Mouse (Mus musculus): ENCODE measurements around the gene Mphosph6. TPM values are rescaled to one million over a fixed set of nuclear protein-coding genes. Genes with fewer than 3 reads are reported as not detected.

The Mphosph6 gene
- polyA plus RNA-seq (2016; fragmentation: Nextera tagmentation; extraction: Ambion mirVana), result 63.1 and 67.0 TPM in 2 replicates

DNA sequence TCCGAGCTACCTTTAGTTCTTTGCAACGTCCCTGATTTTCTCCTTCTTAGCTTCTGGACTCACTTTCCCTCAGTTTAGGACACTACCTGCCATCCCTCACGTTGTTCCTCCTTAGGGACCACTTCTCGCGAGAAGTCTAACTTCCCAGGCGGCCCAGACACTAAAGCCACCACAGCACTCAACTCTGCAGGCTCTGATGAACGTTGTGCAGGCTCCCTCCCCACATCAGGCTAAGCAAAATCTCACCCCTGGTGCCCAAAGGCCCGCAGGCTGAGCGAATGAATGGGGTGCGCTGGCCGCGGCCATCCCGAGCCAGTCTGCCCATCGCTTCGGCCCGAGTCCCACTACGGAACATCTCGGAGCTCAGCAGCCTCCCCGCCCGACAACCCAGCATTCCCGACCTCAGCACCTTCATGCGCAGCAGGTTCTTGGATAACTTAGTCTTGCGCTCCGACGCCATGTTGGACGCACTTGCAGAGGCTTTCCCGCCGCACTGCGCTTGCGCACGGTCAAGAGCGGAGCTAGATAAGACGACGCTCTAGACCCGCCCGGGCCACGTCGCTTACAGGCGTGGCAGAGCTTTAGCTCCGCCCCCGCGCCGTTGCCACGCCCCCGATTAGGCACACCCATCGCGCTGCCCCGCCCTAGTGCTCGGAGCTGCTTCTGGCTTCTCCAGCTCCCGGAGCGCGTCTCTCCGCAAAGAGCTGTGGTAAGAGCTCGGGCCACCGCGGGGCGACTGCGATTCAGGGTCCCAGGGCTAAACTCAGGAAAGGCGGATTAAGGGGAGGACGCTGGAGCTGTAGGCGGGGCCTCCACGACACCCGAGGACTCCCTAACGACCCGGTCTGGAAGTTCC, at the start of gene Mphosph6:
Gene Mphosph6 (minus strand): TSS at position 501 of the 856 bp plus-strand sequence.
- Histone ChIP-seq H3K36me3 (replicated peaks) (peaks cover 28% of the 10 kb centered on the region), H3K4me3 (peak within 1 kb of the TSS; percentile 82), H3K27ac (replicated peaks) (peak within 1 kb of the TSS; percentile 95), H3K9me3 (no peaks in the 10 kb centered on the region), H3K27me3 (replicated peaks; ENCODE audit: low read depth, poor library complexity, severe bottlenecking) (peaks cover 13% of the 10 kb centered on the region; the same call in 1 of the 2 replicates), H3K4me1 (peaks cover 22% of the 10 kb centered on the region)
- DNase-seq (ENCODE audit: low spot score), result peak; percentile 99
- under 1% methylated on average over 65 of the region's 65 CpGs for WGBS

GRCm38 (mm10) chr8:117850420-117850819, 48.7 kb upstream of the Mphosph6 start:
- Histone ChIP-seq H3K27ac (replicated peaks) (no peak overlapping the region), H3K4me3 (no peak overlapping the region), H3K9me3 (no peaks in the 10 kb centered on the region), H3K27me3 (replicated peaks; ENCODE audit: low read depth, poor library complexity, severe bottlenecking) (no peaks in the 10 kb centered on the region), H3K4me1 (peaks cover 6% of the 10 kb centered on the region), H3K36me3 (replicated peaks) (no peaks in the 10 kb centered on the region)
- no peak for DNase-seq (ENCODE audit: low spot score)
- 87% methylated on average over 10 of the region's 10 CpGs for WGBS

GRCm38 (mm10) chr8:117847865-117848264, 46.1 kb upstream of the Mphosph6 start:
- Histone ChIP-seq H3K27me3 (replicated peaks; ENCODE audit: low read depth, poor library complexity, severe bottlenecking) (no peaks in the 10 kb centered on the region), H3K9me3 (peaks cover 3% of the 10 kb centered on the region; the same call in 1 of the 2 replicates), H3K4me1 (no peaks in the 10 kb centered on the region), H3K27ac (replicated peaks) (no peak overlapping the region), H3K36me3 (replicated peaks) (no peaks in the 10 kb centered on the region), H3K4me3 (no peak overlapping the region)
- WGBS, result 87% methylated on average over 6 of the region's 6 CpGs
- DNase-seq (ENCODE audit: low spot score), result no peak

DNA sequence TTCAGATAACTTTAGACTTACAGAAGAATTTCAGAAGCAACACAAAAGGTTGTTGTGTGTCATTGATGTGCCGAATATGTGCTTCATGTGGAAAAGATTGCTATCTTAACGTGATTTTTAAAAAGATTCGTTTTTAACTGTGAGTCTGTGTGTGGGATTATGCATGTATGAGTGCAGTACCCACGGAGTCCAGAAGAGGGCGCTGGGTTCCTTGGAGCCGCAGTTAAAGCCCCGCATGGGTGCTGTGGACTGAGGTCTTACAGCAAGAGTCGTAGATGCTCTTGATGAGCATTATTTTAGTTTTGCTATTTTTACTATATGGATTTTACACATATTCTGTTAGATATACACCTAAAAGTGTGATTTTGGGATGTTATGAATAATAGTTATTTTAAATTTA, 42.0 kb upstream of the Mphosph6 start:
- peaks cover 9% of the 10 kb centered on the region for H3K4me1 ChIP-seq
- DNase-seq (ENCODE audit: low spot score), result no peak
- H3K27me3 ChIP-seq (replicated peaks; ENCODE audit: low read depth, poor library complexity, severe bottlenecking), result no peaks in the 10 kb centered on the region
- H3K36me3 ChIP-seq (replicated peaks), result no peaks in the 10 kb centered on the region
- peaks cover 6% of the 10 kb centered on the region; the same call in 1 of the 2 replicates for H3K9me3 ChIP-seq
- H3K27ac ChIP-seq (replicated peaks), result no peak overlapping the region
- no peak overlapping the region for H3K4me3 ChIP-seq
- WGBS, result 85% methylated on average over 8 of the region's 8 CpGs

DNA sequence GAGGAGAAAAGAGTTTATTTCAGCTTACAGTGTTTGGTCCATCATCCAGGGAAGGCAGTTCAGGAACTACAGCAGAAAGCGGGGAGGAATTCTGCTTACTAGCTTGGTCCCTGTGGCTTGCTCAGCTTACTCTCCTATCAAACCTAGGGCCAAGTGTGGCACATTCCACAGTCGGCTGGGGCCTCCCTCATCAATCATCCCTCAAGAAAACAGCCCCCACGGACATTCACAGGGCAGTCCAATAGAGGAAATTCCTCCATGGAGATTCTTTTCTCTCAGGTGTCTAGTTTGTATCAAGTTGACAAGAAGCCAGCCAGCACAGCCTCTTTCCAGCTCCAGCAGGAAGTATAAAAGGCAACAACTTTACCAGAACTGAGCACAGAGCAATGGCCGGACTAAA, 11.8 kb upstream of the Mphosph6 start:
- Histone ChIP-seq H3K27ac (replicated peaks) (no peak overlapping the region), H3K36me3 (replicated peaks) (no peaks in the 10 kb centered on the region), H3K9me3 (no peaks in the 10 kb centered on the region), H3K4me3 (no peak overlapping the region), H3K27me3 (replicated peaks; ENCODE audit: low read depth, poor library complexity, severe bottlenecking) (no peaks in the 10 kb centered on the region), H3K4me1 (peaks cover 3% of the 10 kb centered on the region; the same call in 1 of the 2 replicates)
- WGBS, result 64% methylated on average over 4 of the region's 4 CpGs
- DNase-seq (ENCODE audit: low spot score), result no peak

- WGBS, result 92% methylated on average over 2 of the region's 2 CpGs
- no peaks in the 10 kb centered on the region for H3K27me3 ChIP-seq (replicated peaks; ENCODE audit: low read depth, poor library complexity, severe bottlenecking)
- H3K27ac ChIP-seq (replicated peaks), result no peak overlapping the region
- no peak for DNase-seq (ENCODE audit: low spot score)
- H3K4me1 ChIP-seq, result peaks cover 3% of the 10 kb centered on the region; the same call in 1 of the 2 replicates
- no peaks in the 10 kb centered on the region for H3K9me3 ChIP-seq
- H3K4me3 ChIP-seq, result no peak overlapping the region
- no peaks in the 10 kb centered on the region for H3K36me3 ChIP-seq (replicated peaks)
Measured at GRCm38 (mm10) chr8:117810676-117811075, 8.9 kb upstream of the Mphosph6 start.

- Histone ChIP-seq H3K36me3 (replicated peaks) (no peaks in the 10 kb centered on the region), H3K9me3 (no peaks in the 10 kb centered on the region), H3K4me1 (peaks cover 14% of the 10 kb centered on the region), H3K27me3 (replicated peaks; ENCODE audit: low read depth, poor library complexity, severe bottlenecking) (peaks cover 13% of the 10 kb centered on the region; the same call in 1 of the 2 replicates), H3K27ac (replicated peaks) (no peak overlapping the region), H3K4me3 (no peak overlapping the region)
- WGBS, result 79% methylated on average over 5 of the region's 5 CpGs
- no peak for DNase-seq (ENCODE audit: low spot score)
Measured at GRCm38 (mm10) chr8:117805419-117805818, 3.7 kb upstream of the Mphosph6 start.

DNA sequence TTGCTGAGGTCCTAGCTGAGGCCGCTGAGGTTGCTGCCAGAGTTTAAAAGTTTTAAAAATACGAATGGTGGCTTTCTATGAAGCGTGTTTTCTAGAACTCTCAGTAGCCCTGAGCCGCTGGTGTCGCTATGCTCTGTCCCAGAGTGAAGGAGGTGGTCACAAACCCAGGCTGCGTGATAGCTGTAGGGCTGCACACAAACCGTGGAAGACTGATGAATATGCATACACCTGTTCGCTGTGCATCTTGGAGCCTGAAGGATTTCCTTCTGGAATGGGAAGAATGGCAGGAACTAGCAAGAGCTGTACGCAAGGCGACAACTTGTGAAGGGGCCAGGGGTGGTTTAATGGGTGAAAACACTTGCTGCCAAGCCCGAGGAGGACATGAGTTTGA, 551 bp upstream of the Mphosph6 start:
- peaks cover 22% of the 10 kb centered on the region for H3K4me1 ChIP-seq
- peak overlapping the region; percentile 82 for H3K4me3 ChIP-seq
- H3K36me3 ChIP-seq (replicated peaks), result peaks cover 21% of the 10 kb centered on the region
- H3K9me3 ChIP-seq, result no peaks in the 10 kb centered on the region
- DNase-seq (ENCODE audit: low spot score), result no peak
- peak overlapping the region; percentile 95 for H3K27ac ChIP-seq (replicated peaks)
- H3K27me3 ChIP-seq (replicated peaks; ENCODE audit: low read depth, poor library complexity, severe bottlenecking), result peaks cover 13% of the 10 kb centered on the region; the same call in 1 of the 2 replicates
- 4% methylated on average over 11 of the region's 11 CpGs for WGBS

DNA sequence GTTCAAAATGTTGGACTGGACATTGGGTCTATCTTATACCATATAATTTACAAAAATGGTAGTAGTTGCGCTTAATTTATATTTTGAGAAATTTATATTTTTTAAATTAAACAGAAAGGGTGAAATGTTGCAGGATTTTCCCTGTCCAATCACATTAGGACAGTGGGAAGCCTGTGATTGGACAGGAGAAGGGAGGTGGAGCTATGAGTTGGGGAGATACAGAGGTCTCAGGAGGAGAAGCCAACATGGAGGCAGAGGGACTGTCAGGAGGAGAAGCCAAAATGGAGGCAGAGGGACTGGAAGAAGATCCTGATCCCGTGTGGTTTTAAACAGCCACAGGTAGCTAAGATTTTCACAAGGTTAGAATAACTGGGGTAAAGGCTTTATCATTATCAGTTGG, 3.7 kb downstream of the Mphosph6 start:
- 93% methylated on average over 2 of the region's 2 CpGs for WGBS
- 0 out of 2 replicates have a peak, but pooled peaks cover 1% of the 10 kb centered on the region for H3K27me3 ChIP-seq (replicated peaks; ENCODE audit: low read depth, poor library complexity, severe bottlenecking)
- peaks cover 22% of the 10 kb centered on the region for H3K4me1 ChIP-seq
- H3K9me3 ChIP-seq, result no peaks in the 10 kb centered on the region
- no peak for DNase-seq (ENCODE audit: low spot score)
- H3K4me3 ChIP-seq, result no peak overlapping the region
- no peak overlapping the region for H3K27ac ChIP-seq (replicated peaks)
- peaks cover 64% of the 10 kb centered on the region for H3K36me3 ChIP-seq (replicated peaks)

DNA sequence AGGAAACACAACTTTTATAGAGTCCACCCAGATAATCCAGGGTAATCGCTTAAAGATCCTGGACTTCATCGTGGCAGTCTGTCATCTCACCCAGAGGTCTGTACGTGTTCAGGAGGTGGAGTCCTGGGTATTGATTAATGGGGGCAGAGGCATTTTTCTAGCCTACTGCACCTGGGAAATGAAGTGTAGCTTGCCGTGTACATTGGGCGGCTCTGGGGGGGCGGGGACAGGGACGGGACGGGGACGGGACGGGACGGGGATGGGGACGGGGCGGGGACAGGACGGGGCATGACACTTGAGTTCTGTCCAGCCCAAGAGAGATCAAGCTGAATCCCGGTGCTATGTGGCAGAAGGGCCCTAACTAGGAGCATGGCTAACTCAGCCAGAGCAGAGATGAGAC, 5.3 kb downstream of the Mphosph6 start:
- Histone ChIP-seq H3K27ac (replicated peaks) (no peak overlapping the region), H3K27me3 (replicated peaks; ENCODE audit: low read depth, poor library complexity, severe bottlenecking) (no peaks in the 10 kb centered on the region), H3K4me3 (no peak overlapping the region), H3K4me1 (peaks cover 15% of the 10 kb centered on the region), H3K9me3 (no peaks in the 10 kb centered on the region), H3K36me3 (replicated peaks) (peaks cover 80% of the 10 kb centered on the region)
- no peak for DNase-seq (ENCODE audit: low spot score)
- 95% methylated on average over 15 of the region's 15 CpGs for WGBS

DNA sequence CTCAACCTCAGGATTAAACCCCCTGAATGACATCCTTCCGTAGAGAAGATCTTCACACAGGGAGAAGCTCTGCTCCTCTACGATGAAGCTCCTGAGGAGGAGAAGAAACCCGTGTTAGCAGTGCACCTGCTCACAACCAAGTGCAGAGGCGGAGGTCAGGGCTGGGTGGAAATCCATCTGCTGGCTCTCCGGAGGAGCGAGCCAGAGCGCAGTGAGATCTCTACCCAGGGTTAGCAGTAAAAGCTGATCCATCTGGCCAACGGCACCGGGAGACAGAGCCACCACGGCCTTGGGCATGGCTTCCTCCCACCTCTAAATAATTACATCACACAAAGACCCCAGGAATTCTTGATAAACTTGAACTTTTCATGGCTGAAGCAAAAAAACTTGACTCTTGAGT, 7.2 kb downstream of the Mphosph6 start:
- no peak overlapping the region for H3K4me3 ChIP-seq
- WGBS, result 93% methylated on average over 10 of the region's 10 CpGs
- H3K4me1 ChIP-seq, result no peaks in the 10 kb centered on the region; the same call in 1 of the 2 replicates
- no peak for DNase-seq (ENCODE audit: low spot score)
- H3K36me3 ChIP-seq (replicated peaks), result peaks cover 99% of the 10 kb centered on the region
- H3K9me3 ChIP-seq, result no peaks in the 10 kb centered on the region
- no peaks in the 10 kb centered on the region for H3K27me3 ChIP-seq (replicated peaks; ENCODE audit: low read depth, poor library complexity, severe bottlenecking)
- no peak overlapping the region for H3K27ac ChIP-seq (replicated peaks)

DNA sequence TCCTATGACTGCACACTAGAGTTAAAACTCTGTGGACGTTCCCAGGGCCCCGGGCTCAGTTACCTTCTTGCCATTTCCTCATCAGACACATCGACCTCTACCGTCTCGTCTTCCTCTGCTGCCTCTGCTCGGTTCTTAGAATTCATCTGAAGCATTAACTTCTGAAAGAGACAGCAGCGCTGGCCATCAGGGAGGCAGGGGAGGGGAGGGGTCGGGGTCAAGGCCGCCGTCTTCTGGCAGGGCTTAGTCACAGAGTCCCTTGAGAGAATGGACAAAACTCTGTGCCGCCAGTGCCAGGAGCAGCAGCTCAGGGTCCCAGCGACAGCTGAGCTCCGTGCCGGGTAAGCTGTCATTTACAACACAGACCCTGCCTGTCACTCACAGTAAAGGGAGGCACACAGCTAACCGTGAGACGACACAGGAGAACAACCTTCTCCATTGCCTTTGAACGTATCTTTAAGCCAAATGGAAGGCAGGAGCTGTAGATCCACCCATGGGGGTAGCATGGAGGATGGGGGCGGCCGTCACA, 9.1 kb downstream of the Mphosph6 start:
- no peaks in the 10 kb centered on the region for H3K27me3 ChIP-seq (replicated peaks; ENCODE audit: low read depth, poor library complexity, severe bottlenecking)
- 79% methylated on average over 19 of the region's 19 CpGs for WGBS
- no peaks in the 10 kb centered on the region for H3K4me1 ChIP-seq
- no peak overlapping the region for H3K4me3 ChIP-seq
- H3K36me3 ChIP-seq (replicated peaks), result peaks cover 100% of the 10 kb centered on the region
- no peak overlapping the region for H3K27ac ChIP-seq (replicated peaks)
- H3K9me3 ChIP-seq, result no peaks in the 10 kb centered on the region
- DNase-seq (ENCODE audit: low spot score), result no peak

DNA sequence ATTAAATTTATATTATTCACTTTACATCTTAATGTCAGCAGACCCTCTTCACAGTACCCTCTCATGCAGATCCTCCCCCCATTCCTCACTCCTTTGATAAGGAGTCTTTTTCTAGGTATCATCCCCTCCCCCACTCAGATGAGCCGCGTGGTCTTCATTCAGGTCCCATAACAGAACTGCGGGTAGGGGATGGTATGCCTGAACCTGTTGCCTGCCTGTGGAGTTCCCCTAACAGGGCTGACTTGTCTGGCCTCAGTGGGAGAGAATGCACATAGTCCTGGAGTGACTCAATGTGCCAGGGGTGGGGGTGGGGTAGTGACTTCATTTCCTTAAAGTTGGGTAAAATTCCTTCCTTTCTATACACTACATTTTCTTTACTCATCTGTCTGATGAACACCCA, 15.3 kb downstream of the Mphosph6 start:
- no peak for DNase-seq (ENCODE audit: low spot score)
- Histone ChIP-seq H3K4me1 (no peaks in the 10 kb centered on the region), H3K4me3 (no peak overlapping the region), H3K27me3 (replicated peaks; ENCODE audit: low read depth, poor library complexity, severe bottlenecking) (no peaks in the 10 kb centered on the region), H3K27ac (replicated peaks) (no peak overlapping the region), H3K9me3 (peaks cover 6% of the 10 kb centered on the region), H3K36me3 (replicated peaks) (peaks cover 48% of the 10 kb centered on the region)
- 88% methylated on average over 3 of the region's 3 CpGs for WGBS

Data from embryonic facial prominence, embryonic 10.5 days (tissue).